Mouse (Mus musculus) small intestine, adult 2 months (tissue): Measurements from ENCODE around the gene Prl3a1.

ENCODE experiments used
- CTCF ChIP-seq: fragments of 200-500 bp; IDR thresholded peaks from 2 replicates; pipeline ENCODE4 v1.5.1; 2012; ENCODE audit warnings: low read depth, mild to moderate bottlenecking, control low read depth, inconsistent platforms, low read length, moderate library complexity, mixed read lengths; ENCODE audit not compliant: insufficient replicate concordance, insufficient read length; ENCODE audit errors: extremely low read depth
- POLR2A ChIP-seq: fragments of 200-500 bp; IDR thresholded peaks from 2 replicates; pipeline ENCODE4 v1.6.1; 2012; ENCODE audit warnings: low read depth, mild to moderate bottlenecking, control low read depth, inconsistent platforms, low read length, moderate library complexity

- TF ChIP-seq POLR2A (no peak), CTCF (no peak)
These were observed 17.7 kb upstream of the Prl3a1 start, which contains the start of gene Prl3b1 for GRCm38 (mm10) chr13:27241547-27241946.
